Mouse (Mus musculus): Measurements from ENCODE around the gene Zfp39. TPM values are rescaled to one million over a fixed set of nuclear protein-coding genes. Genes with fewer than 3 reads are reported as not detected.

The Zfp39 gene
- 4.1 and 6.2 TPM in 2 replicates for polyA plus RNA-seq (2011; ENCODE audit: insufficient read length, low read depth, missing spikeins)

DNA sequence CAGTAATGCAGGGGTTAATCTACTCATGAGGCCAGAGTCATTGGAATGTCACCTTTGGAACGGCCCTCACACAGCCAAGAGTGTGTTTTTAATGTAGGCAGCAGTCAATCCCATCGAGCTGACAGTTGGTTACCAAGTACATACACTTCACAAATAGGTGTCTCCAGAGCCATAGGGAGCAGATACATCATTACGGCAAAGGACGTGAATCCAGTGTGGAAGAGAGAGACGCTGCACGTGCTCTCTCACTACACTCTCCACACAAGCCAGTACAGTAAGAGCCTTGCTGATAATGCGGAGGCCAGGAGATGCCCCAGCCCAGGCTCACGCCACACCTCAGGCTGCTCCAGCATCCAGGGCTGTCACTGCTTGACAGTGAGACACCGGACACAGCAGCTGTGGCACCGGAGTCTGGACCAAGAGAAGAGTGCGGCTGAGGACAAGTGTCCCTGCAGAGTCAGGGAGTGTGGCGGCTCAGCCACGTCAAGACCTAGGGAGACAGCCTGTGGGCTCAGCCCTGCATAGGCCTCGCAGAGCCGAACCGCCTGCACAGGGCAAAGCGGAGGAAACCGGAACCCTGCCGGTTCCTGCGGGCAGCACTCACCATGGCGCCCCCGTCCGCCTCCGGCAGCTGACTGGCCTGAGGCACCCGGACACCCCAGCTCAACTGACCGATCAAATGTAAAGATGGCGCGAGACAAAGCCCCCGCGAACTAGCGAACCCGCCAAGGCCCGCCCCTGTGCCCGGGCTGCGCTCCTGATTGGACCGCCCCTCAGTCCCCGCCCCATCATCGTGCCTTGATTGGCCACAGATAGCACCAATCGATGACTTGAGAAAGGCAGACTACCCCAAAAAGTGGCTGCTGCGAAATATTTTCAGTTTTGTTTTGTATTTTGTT, at the start of gene Zfp39:
TSS of gene Zfp39 (minus strand) at position 715 of the 899 bp plus-strand sequence.
- Histone ChIP-seq H3K4me1 (ENCODE audit: control insufficient read depth, insufficient read depth, low read length) (peaks cover 3% of the 10 kb centered on the region; the same call in 1 of the 2 replicates), H3K4me3 (ENCODE audit: insufficient read depth, low read length) (peak within 1 kb of the TSS; percentile 69), H3K27ac (ENCODE audit: insufficient read depth, low read length) (peak within 1 kb of the TSS; percentile 10; the same call in 1 of the 2 replicates)
- TF ChIP-seq POLR2A (IDR thresholded peaks at IDR 0.05; ENCODE audit: low read depth, low read length) (peak; percentile 76), CTCF (IDR thresholded peaks at IDR 0.05; ENCODE audit: borderline replicate concordance, insufficient read depth, low read length) (no peak)

DNA sequence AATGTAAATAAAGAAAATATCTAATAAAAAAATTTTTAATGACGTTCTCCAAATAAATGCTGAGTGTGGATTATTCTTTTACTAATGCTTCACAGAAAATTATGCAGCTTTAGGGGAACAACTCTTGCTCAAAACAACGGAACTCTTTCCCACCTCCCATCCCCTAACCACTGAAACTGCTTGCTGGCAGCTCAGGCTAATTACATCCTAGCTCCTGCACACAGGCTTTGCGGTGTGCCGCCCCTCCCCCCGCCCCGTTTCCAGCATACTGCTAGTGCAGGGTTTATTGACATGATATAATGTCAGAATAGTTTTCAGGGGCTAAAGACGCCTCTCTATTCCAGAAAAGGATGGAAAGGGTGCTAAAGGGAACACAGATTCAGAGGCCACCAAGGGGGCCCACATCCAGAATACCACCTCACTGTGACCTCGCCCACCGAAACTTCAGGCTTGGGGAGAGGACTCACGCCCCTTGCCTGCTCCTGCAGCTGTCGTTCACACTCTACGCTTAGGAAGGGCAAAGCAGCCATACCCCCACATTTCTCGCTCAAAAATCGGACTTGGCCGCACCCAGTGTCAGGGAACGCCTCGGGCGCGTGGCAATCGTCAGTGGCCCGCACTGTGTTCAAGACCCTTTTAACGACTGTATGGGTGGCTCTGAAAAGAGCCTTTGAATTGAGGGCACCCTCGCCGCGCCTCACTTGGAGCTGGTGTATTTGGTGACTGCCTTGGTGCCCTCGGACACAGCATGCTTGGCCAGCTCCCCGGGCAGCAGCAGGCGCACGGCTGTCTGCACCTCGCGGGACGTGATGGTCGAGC, 49.5 kb upstream of the Zfp39 start:
- no peak overlapping the region for H3K27ac ChIP-seq (ENCODE audit: insufficient read depth, low read length)
- TF ChIP-seq POLR2A (IDR thresholded peaks at IDR 0.05; ENCODE audit: low read depth, low read length): no peak
- no peak for TF ChIP-seq CTCF (IDR thresholded peaks at IDR 0.05; ENCODE audit: borderline replicate concordance, insufficient read depth, low read length)
- 0 out of 2 replicates have a peak, but pooled peaks cover 3% of the 10 kb centered on the region for H3K4me1 ChIP-seq (ENCODE audit: control insufficient read depth, insufficient read depth, low read length)
- H3K4me3 ChIP-seq (ENCODE audit: insufficient read depth, low read length): peak overlapping the region; percentile 34

DNA sequence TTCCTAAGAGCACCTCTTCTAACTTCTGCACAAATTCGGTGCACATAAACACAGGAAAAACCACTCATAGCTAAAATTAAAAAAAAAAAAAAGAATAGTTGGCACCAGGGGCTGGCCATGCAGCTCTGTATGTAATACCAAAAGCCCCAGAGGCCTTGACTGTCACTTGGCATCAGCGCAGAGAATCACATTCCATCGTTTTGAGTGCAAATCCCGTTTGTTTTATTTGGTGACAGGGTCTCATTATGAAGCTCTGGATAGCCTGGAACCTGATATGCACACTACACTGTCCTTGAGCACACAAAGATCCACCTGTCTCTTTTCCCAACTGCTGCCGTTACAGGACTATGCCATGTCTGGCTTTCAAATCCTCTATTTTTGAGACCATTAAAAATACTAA, 47.2 kb upstream of the Zfp39 start:
- Histone ChIP-seq H3K27ac (ENCODE audit: insufficient read depth, low read length) (no peak overlapping the region), H3K4me3 (ENCODE audit: insufficient read depth, low read length) (no peak overlapping the region), H3K4me1 (ENCODE audit: control insufficient read depth, insufficient read depth, low read length) (no peaks in the 10 kb centered on the region)
- TF ChIP-seq CTCF (IDR thresholded peaks at IDR 0.05; ENCODE audit: borderline replicate concordance, insufficient read depth, low read length) (no peak), POLR2A (IDR thresholded peaks at IDR 0.05; ENCODE audit: low read depth, low read length) (no peak)

DNA sequence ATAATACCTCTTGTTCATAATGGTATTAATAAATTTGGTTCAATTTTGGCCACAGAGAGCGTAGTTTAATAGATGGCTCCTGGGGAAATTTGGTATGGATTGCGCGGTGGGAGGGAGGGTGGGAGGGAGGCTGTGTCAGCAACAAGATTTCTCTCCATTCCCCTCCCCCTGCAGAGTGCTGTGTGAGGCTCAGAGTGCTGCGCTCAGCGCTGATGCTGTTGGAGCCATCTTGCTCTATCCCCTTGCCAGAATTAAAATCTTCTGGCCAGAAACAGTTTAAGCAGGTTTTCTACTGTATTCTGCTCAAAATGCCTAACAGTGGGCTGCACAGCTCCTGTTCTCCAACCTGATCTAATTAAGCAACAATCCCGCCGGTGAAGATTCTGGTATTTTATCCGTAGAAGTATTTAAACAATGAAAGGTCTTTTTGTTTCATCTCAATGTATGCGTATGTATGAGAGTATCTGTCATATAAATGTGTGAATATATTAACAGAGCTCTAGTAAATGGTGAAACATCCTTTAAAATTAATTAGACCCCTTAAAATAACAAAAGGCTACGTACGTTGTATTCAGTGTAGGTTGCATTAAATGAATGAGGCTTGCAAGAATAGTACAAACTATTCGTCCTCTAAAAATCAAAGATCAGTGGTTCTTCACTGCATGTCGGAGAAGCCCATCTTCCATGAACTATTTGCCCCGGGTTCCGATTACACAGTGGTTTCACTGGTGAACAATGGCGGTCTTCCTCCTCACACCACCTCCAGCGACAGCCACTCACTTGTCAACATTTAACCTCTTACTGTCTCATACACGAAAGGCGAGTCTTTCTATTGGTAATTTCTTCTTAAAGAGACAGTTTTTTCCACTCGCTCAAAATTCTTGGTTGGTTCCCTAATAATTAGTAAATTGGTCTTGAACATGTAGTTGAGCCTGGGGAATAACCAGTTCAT, 45.7 kb upstream of the Zfp39 start:
- Histone ChIP-seq H3K4me3 (ENCODE audit: insufficient read depth, low read length) (no peak overlapping the region), H3K27ac (ENCODE audit: insufficient read depth, low read length) (no peak overlapping the region), H3K4me1 (ENCODE audit: control insufficient read depth, insufficient read depth, low read length) (no peaks in the 10 kb centered on the region)
- TF ChIP-seq CTCF (IDR thresholded peaks at IDR 0.05; ENCODE audit: borderline replicate concordance, insufficient read depth, low read length) (no peak), POLR2A (IDR thresholded peaks at IDR 0.05; ENCODE audit: low read depth, low read length) (no peak)

DNA sequence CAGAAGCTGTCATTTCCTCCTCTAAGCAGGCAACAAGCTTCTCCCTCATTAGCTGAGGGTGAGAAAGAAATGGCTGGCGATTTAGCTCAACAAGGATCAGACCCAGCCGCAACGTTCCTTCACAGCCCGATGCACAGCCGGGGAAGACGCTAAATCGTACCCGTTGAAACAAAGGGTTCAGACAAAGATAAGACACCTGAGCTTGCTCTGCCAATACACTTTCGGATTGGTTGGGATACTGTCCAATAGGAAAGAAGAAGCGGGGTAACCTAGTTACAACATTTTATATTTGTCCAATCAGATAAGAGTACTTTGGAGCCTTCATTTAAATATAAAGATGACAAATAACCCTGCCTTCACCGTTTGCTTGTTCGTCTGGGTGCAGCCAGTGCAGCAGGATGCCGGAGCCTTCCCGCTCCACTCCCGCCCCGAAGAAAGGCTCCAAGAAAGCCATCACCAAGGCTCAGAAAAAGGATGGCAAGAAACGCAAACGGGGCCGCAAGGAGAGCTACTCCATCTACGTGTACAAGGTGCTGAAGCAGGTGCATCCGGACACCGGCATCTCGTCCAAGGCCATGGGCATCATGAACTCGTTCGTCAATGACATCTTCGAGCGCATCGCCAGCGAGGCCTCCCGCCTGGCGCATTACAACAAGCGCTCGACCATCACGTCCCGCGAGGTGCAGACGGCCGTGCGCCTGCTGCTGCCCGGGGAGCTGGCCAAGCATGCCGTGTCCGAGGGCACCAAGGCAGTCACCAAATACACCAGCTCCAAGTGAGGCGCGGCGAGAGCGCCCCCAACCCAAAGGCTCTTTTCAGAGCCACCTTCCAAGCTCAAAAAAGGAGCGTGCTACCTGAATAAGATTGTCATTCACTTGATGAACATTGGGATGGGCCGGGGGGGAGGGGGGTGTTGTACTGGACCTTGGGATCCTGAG, 44.8 kb upstream of the Zfp39 start, which contains the start of gene Hist3h2ba:
TSS of gene Hist3h2ba (plus strand) at position 379 of the 938 bp plus-strand sequence.
- peak within 1 kb of the TSS; percentile 34 for H3K4me3 ChIP-seq (ENCODE audit: insufficient read depth, low read length)

GRCm38 (mm10) chr11:58947798-58948528, 43.9 kb upstream of the Zfp39 start:
- TF ChIP-seq CTCF (IDR thresholded peaks at IDR 0.05; ENCODE audit: borderline replicate concordance, insufficient read depth, low read length): no peak
- no peak for TF ChIP-seq POLR2A (IDR thresholded peaks at IDR 0.05; ENCODE audit: low read depth, low read length)
- peak overlapping the region; percentile 34 for H3K4me3 ChIP-seq (ENCODE audit: insufficient read depth, low read length)
- H3K4me1 ChIP-seq (ENCODE audit: control insufficient read depth, insufficient read depth, low read length): no peaks in the 10 kb centered on the region
- no peak overlapping the region for H3K27ac ChIP-seq (ENCODE audit: insufficient read depth, low read length)

More for the DNA sequence above, 44.8 kb upstream of the Zfp39 start, which contains the start of gene Hist3h2ba:
- no peaks in the 10 kb centered on the region for H3K4me1 ChIP-seq (ENCODE audit: control insufficient read depth, insufficient read depth, low read length)
- H3K27ac ChIP-seq (ENCODE audit: insufficient read depth, low read length): no peak within 1 kb of the TSS
- TF ChIP-seq CTCF (IDR thresholded peaks at IDR 0.05; ENCODE audit: borderline replicate concordance, insufficient read depth, low read length) (no peak), POLR2A (IDR thresholded peaks at IDR 0.05; ENCODE audit: low read depth, low read length) (no peak)

DNA sequence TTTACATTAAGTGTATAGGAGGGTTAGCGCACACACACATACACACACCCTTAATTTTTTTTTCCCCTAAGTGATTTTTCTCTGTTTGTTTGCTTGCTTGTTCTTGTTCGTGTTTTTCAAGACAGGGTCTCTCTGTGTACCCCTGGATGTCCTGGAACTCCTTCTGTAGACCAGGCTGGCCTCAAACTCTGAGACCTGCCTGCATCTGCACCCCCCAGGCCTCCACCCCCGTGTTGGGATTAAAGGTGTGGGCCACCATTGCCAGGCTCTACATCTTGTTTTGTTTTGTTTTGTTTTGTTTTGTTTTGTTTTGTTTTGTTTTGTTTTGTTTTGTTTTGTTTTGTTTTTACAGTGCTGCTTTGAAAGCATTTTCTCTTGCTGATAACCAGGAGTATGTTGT, 43.3 kb upstream of the Zfp39 start:
- TF ChIP-seq CTCF (IDR thresholded peaks at IDR 0.05; ENCODE audit: borderline replicate concordance, insufficient read depth, low read length) (no peak), POLR2A (IDR thresholded peaks at IDR 0.05; ENCODE audit: low read depth, low read length) (no peak)
- no peak overlapping the region for H3K27ac ChIP-seq (ENCODE audit: insufficient read depth, low read length)
- H3K4me1 ChIP-seq (ENCODE audit: control insufficient read depth, insufficient read depth, low read length): no peaks in the 10 kb centered on the region
- H3K4me3 ChIP-seq (ENCODE audit: insufficient read depth, low read length): no peak overlapping the region

Measured in embryonic fibroblast, embryonic 13.5 days (primary cell).